Mouse (Mus musculus): ENCODE measurements around the gene Car5a. TPM values are rescaled to one million over a fixed set of nuclear protein-coding genes. Genes with fewer than 3 reads are reported as not detected.

Car5a gene
- polyA plus RNA-seq, 1 experiment from 2014 or later: 0.13 TPM

- H3K9ac ChIP-seq: no peak overlapping the region
- H3K4me2 ChIP-seq (replicated peaks): no peak overlapping the region
- H3K4me3 ChIP-seq (replicated peaks): no peak overlapping the region
- 78% methylated on average over 9 of the region's 9 CpGs for WGBS
- H3K36me3 ChIP-seq: no peaks in the 10 kb centered on the region
- H3K9me3 ChIP-seq (replicated peaks): no peaks in the 10 kb centered on the region
- peaks cover 37% of the 10 kb centered on the region for H3K4me1 ChIP-seq
- no peak for ATAC-seq (ENCODE audit: insufficient number of reproducible peaks, low FRiP score, low TSS enrichment, low read depth)
- H3K27me3 ChIP-seq: no peaks in the 10 kb centered on the region
- peak overlapping the region; percentile 63; the same call in 1 of the 2 replicates for H3K27ac ChIP-seq (replicated peaks)
These were observed 69.2 kb downstream of the Car5a start for GRCm38 (mm10) chr8:121875517-121875916.

DNA sequence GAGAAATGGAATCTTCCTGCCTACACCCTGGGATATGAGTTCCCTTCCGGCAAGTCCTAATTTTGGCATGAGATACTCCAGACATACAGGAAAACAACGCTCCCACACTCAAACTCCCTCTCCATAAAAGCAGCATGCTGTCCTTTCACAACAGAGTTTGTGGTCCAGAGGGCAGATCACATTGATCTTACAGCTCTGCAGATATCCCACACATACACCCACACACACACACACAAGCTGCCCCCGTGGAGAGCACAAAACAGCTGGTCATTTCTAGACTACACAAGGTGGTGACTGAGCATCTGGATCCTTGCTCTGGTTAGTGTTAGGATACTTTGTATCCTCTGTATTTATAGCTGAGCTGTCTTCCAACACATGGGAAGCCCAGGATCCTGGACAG is 69.7 kb downstream of the Car5a start:
- 40% methylated on average over 3 of the region's 3 CpGs for WGBS
- Histone ChIP-seq H3K27ac (replicated peaks) (peak overlapping the region; percentile 63), H3K4me1 (peaks cover 36% of the 10 kb centered on the region), H3K27me3 (no peaks in the 10 kb centered on the region), H3K4me2 (replicated peaks) (no peak overlapping the region), H3K9me3 (replicated peaks) (no peaks in the 10 kb centered on the region), H3K9ac (no peak overlapping the region), H3K36me3 (no peaks in the 10 kb centered on the region), H3K4me3 (replicated peaks) (no peak overlapping the region)
- no peak for ATAC-seq (ENCODE audit: insufficient number of reproducible peaks, low FRiP score, low TSS enrichment, low read depth)

DNA sequence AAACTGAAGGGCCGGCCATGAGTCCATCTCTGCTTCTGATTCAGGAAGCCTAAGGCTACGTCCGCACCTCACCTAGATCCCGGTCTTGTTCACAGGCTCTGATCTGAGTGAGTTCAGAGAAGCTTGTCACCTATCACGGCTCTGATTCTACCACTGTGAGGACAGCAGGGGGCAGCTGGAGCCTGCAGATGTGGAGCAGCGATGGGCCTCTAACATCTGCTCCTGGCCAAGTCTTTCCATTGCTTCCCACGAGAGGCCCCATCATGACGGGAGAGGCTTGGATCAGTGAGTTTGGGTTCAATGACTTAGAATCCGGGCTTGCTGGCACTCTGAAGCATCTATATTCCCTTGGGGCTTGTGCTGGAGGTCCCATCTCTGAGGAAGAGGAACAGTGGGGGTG is 70.7 kb downstream of the Car5a start:
- no peak overlapping the region for H3K9ac ChIP-seq
- H3K36me3 ChIP-seq: no peaks in the 10 kb centered on the region
- peaks cover 36% of the 10 kb centered on the region for H3K4me1 ChIP-seq
- H3K9me3 ChIP-seq (replicated peaks): no peaks in the 10 kb centered on the region
- H3K4me3 ChIP-seq (replicated peaks): no peak overlapping the region
- WGBS: 42% methylated on average over 9 of the region's 9 CpGs
- peak; percentile 25; the same call in 1 of the 2 replicates for ATAC-seq (ENCODE audit: insufficient number of reproducible peaks, low FRiP score, low TSS enrichment, low read depth)
- H3K4me2 ChIP-seq (replicated peaks): no peak overlapping the region
- H3K27ac ChIP-seq (replicated peaks): peak overlapping the region; percentile 63; the same call in 1 of the 2 replicates
- H3K27me3 ChIP-seq: no peaks in the 10 kb centered on the region

DNA sequence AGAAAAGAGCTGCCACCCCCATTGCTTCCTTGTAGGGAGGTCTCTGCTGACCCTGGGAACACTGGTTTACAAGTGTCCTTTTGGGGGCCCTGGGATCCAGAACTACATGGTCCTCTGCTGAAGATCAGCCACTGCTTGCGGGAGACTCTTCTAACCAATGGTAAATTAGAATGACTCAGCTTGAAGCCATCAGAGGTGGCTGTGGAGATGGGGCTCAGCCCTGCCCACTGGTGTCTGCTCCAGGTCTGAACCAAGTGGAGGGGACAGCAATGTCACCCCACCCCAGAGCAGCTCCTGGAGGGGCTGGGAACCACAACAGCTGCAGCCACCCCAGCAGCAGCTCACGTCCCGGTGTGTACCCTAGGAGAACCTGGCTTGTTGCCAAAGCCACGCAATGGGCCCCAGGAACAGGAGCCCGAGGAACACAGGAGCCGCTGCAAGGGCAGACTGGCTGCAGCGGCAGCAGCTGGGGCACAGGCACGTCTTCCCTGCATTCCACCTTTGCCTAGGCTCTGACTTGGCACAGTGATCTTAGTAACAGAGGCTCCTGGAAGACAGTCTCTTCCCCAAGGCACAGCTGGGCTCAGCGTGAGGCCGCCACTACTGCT is 72.8 kb downstream of the Car5a start:
- no peak overlapping the region for H3K9ac ChIP-seq
- ATAC-seq (ENCODE audit: insufficient number of reproducible peaks, low FRiP score, low TSS enrichment, low read depth): peak; percentile 35; the same call in 1 of the 2 replicates
- WGBS: 14% methylated on average over 10 of the region's 10 CpGs

GRCm38 (mm10) chr8:121870190-121870589 is 74.5 kb downstream of the Car5a start:
- peaks cover 30% of the 10 kb centered on the region for H3K4me1 ChIP-seq
- 87% methylated on average over 2 of the region's 2 CpGs for WGBS
- no peak for ATAC-seq (ENCODE audit: insufficient number of reproducible peaks, low FRiP score, low TSS enrichment, low read depth)
- no peak overlapping the region for H3K4me3 ChIP-seq (replicated peaks)
- H3K27me3 ChIP-seq: no peaks in the 10 kb centered on the region
- no peak overlapping the region for H3K9ac ChIP-seq
- no peak overlapping the region for H3K27ac ChIP-seq (replicated peaks)
- no peaks in the 10 kb centered on the region for H3K36me3 ChIP-seq
- H3K9me3 ChIP-seq (replicated peaks): no peaks in the 10 kb centered on the region
- no peak overlapping the region for H3K4me2 ChIP-seq (replicated peaks)

More for the DNA sequence above, 72.8 kb downstream of the Car5a start:
- Histone ChIP-seq H3K4me1 (peaks cover 36% of the 10 kb centered on the region), H3K27ac (replicated peaks) (peak overlapping the region; percentile 71), H3K27me3 (no peaks in the 10 kb centered on the region), H3K4me3 (replicated peaks) (no peak overlapping the region), H3K4me2 (replicated peaks) (peak overlapping the region; percentile 17; the same call in 1 of the 2 replicates), H3K9me3 (replicated peaks) (no peaks in the 10 kb centered on the region), H3K36me3 (no peaks in the 10 kb centered on the region)

- ATAC-seq (ENCODE audit: insufficient number of reproducible peaks, low FRiP score, low TSS enrichment, low read depth): no peak
- WGBS: 83% methylated on average over 7 of the region's 7 CpGs
- H3K9me3 ChIP-seq (replicated peaks): no peaks in the 10 kb centered on the region
These were observed 75.8 kb downstream of the Car5a start for GRCm38 (mm10) chr8:121868896-121869295.

DNA sequence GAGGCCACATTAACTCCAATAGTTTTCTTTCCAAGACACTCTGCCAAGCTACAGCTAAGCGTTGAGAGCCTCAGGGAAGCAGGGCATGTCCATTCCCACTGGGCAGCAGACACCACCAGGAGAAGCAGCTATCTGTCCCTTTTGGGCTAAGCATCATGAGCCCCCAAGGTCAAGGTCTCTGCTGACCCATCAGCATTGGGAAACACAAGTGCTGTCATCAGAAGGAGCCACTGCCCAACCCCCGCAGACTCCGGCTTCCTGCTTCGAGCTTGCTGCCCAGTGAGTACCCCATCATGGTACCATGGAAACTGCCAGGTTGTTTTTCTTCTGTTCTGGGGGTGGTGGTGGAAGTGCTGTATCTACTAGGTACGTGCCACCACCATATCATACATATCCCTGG is 76.5 kb downstream of the Car5a start:
- WGBS: 84% methylated on average over 5 of the region's 5 CpGs

More at GRCm38 (mm10) chr8:121868896-121869295, 75.8 kb downstream of the Car5a start:
- no peak overlapping the region for H3K4me2 ChIP-seq (replicated peaks)
- H3K36me3 ChIP-seq: no peaks in the 10 kb centered on the region
- no peak overlapping the region for H3K27ac ChIP-seq (replicated peaks)
- no peak overlapping the region for H3K9ac ChIP-seq
- no peak overlapping the region for H3K4me3 ChIP-seq (replicated peaks)
- H3K27me3 ChIP-seq: no peaks in the 10 kb centered on the region
- peaks cover 17% of the 10 kb centered on the region for H3K4me1 ChIP-seq

More for the DNA sequence above, 76.5 kb downstream of the Car5a start:
- Histone ChIP-seq H3K9me3 (replicated peaks) (no peaks in the 10 kb centered on the region), H3K4me1 (peaks cover 15% of the 10 kb centered on the region), H3K4me3 (replicated peaks) (no peak overlapping the region), H3K27ac (replicated peaks) (no peak overlapping the region), H3K36me3 (no peaks in the 10 kb centered on the region), H3K4me2 (replicated peaks) (no peak overlapping the region), H3K9ac (no peak overlapping the region), H3K27me3 (no peaks in the 10 kb centered on the region)
- ATAC-seq (ENCODE audit: insufficient number of reproducible peaks, low FRiP score, low TSS enrichment, low read depth): no peak

Small RNA genes within 50 kb of the gene (microRNA-seq; reads per million reads assigned to microRNA genes)
- gene Mir7237 (ENCODE audit: borderline number of aligned reads): not detected

Other genes with a start within 250 kb of the Car5a start
- gene Jph3, start 215.3 kb downstream of the Car5a start, polyA plus RNA-seq (2015; fragmentation: Nextera tagmentation; extraction: Ambion mirVana): 1.8 and 2.6 TPM in 2 replicates
- gene Klhdc4, start 115.3 kb downstream of the Car5a start, polyA plus RNA-seq (2015; fragmentation: Nextera tagmentation; extraction: Ambion mirVana): 31.9 and 34.4 TPM in 2 replicates
- gene Slc7a5, start 37.2 kb downstream of the Car5a start, polyA plus RNA-seq (2015; fragmentation: Nextera tagmentation; extraction: Ambion mirVana): 31.0 and 31.9 TPM in 2 replicates
- gene Banp, start 4.8 kb upstream of the Car5a start, polyA plus RNA-seq (2015; fragmentation: Nextera tagmentation; extraction: Ambion mirVana): 46.3 and 48.5 TPM in 2 replicates